Mouse (Mus musculus): ENCODE data around the gene P2ry2.

P2ry2 gene

GRCm38 (mm10) chr7:100978171-100978570 lies 34.5 kb downstream of the P2ry2 start:
- no peak for DNase-seq

GRCm38 (mm10) chr7:100974135-100974903 lies 38.3 kb downstream of the P2ry2 start, which contains the start of gene P2ry6:
TSS of gene P2ry6 (minus strand) at chr7:100974649.
- DNase-seq = no peak

- DNase-seq = no peak
Measured at GRCm38 (mm10) chr7:100972875-100973274, 39.8 kb downstream of the P2ry2 start.

GRCm38 (mm10) chr7:100968874-100969659 lies 43.6 kb downstream of the P2ry2 start:
- DNase-seq = no peak

- DNase-seq = no peak
Measured at GRCm38 (mm10) chr7:100968376-100968775, 44.3 kb downstream of the P2ry2 start.

GRCm38 (mm10) chr7:100967850-100968249 lies 44.8 kb downstream of the P2ry2 start:
- peak; percentile 23 for DNase-seq

- DNase-seq = no peak
Measured at GRCm38 (mm10) chr7:100966014-100966413, 46.7 kb downstream of the P2ry2 start.

- DNase-seq = no peak
Measured at GRCm38 (mm10) chr7:100965079-100965478, 47.6 kb downstream of the P2ry2 start.

- no peak for DNase-seq
Measured at GRCm38 (mm10) chr7:100964242-100964641, 48.4 kb downstream of the P2ry2 start.

- no peak for DNase-seq
Measured at GRCm38 (mm10) chr7:100963381-100963780, 49.3 kb downstream of the P2ry2 start.

GRCm38 (mm10) chr7:100961146-100961545 lies 51.5 kb downstream of the P2ry2 start:
- DNase-seq = no peak

- DNase-seq = no peak
Measured at GRCm38 (mm10) chr7:100960462-100960861, 52.2 kb downstream of the P2ry2 start.

- no peak for DNase-seq
Measured at GRCm38 (mm10) chr7:100958426-100958825, 54.2 kb downstream of the P2ry2 start.

GRCm38 (mm10) chr7:100952686-100953085 lies 60.0 kb downstream of the P2ry2 start:
- DNase-seq = no peak

- no peak for DNase-seq
Measured at GRCm38 (mm10) chr7:100951903-100952302, 60.8 kb downstream of the P2ry2 start.

- no peak for DNase-seq
Measured at GRCm38 (mm10) chr7:100950481-100951010, 62.1 kb downstream of the P2ry2 start.

- no peak for DNase-seq
Measured at GRCm38 (mm10) chr7:100950031-100950430, 62.6 kb downstream of the P2ry2 start.

Data from kidney, adult 11 months (tissue).